Mouse (Mus musculus) fat pad, adult 2 months (tissue): ENCODE data around the gene Smim14.

Source experiments
- DNase-seq: peaks from one replicate; pipeline ENCODE4 v3.0.0-alpha.2; 2011; ENCODE audit warnings: low read depth, low spot score; ENCODE audit errors: extremely low read depth

The Smim14 gene

GRCm38 (mm10) chr5:65415653-65416458 lies 121.1 kb downstream of the Smim14 start:
- no peak for DNase-seq

GRCm38 (mm10) chr5:65407989-65408388 lies 129.0 kb downstream of the Smim14 start:
- no peak for DNase-seq

GRCm38 (mm10) chr5:65401251-65401994 lies 135.6 kb downstream of the Smim14 start:
- DNase-seq = no peak
